Mouse (Mus musculus) brain, embryonic 18.5 days (tissue): ENCODE results near the gene Hdc.

Source experiments
- DNase-seq: peaks from one replicate; pipeline ENCODE4 v3.0.0-alpha.2; 2012; ENCODE audit warnings: low read depth, low spot score

The Hdc gene

DNA sequence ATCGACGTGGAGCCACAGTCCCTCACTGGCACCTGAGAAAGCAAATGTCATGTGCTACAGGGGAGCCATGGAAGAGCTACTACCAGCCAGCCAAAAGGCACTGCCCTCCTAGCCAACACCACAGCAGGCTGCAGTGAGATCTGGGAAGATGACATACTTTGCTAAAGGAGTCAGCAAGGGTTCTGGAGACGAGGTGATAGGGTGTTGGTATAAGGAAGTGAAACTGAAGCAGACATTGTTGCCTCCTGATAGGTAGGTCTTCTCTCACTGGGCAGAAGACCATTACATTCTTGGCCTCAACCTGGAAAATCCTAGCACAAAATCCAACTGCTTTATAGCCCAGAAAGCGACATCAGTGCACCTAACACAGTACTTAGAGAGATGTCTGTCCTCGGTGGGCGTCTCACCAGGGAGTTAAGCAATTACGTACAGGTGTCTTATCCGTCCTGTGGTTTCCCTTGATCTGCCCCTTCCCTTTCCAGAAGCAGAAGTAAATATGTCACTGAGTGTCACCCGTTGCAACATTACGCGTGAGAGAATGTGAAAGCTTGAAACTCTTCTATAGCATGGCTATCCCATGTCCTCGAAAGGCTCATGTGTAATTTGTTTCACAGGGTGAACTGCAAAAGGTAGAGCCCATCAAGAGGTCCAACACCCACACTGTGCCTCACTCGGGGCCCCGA lies 17.0 kb downstream of the Hdc start:
- DNase-seq = no peak

GRCm38 (mm10) chr2:126600533-126600932 lies 18.6 kb downstream of the Hdc start:
- no peak for DNase-seq

GRCm38 (mm10) chr2:126599005-126599404 lies 20.1 kb downstream of the Hdc start:
- no peak for DNase-seq

- no peak for DNase-seq
Measured at GRCm38 (mm10) chr2:126598359-126598758, 20.7 kb downstream of the Hdc start.

DNA sequence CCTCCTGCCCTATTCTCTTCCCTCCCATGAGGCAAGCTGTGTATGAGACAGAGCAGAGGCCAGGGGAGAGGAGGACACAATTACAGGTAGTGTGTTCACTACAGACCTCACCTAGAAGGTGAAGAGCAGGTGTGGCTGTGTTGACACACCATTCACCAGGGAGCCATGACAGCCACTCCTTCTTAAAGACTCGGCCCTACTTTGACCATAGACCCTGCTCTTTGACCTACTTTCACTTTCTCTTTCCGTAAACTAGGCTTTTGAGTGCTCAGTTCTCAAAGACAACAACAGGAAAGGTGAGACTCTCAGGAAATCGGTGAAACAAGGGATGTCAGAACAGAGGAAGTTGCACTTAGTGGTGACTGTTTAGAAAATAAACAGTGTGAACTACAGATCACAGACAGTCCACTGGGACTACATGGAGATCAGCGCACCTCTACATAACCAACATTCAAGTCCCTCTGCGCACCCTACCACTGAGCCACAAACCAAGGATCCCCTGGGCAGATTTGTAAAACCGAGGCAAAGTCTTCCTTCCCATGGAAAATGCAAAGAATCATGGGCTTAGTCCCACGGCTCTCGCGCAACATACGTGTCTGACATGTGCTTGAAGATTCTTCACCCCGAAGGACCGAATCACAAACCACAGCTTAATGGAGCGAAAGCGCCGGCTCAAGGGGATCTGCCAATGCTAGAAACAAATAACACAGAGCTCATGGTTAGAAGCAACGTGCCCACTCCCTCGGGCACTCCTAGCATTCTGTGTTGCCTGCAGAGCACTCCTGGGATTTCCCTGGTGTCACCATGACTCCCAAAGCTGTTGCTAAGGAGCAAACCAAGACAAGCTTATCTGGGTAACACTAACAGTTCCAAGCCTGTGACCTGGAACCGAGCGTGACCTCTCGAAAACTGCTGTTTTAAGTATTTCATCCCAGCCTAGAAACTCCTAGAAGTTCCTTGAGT lies 21.5 kb downstream of the Hdc start:
- no peak for DNase-seq

DNA sequence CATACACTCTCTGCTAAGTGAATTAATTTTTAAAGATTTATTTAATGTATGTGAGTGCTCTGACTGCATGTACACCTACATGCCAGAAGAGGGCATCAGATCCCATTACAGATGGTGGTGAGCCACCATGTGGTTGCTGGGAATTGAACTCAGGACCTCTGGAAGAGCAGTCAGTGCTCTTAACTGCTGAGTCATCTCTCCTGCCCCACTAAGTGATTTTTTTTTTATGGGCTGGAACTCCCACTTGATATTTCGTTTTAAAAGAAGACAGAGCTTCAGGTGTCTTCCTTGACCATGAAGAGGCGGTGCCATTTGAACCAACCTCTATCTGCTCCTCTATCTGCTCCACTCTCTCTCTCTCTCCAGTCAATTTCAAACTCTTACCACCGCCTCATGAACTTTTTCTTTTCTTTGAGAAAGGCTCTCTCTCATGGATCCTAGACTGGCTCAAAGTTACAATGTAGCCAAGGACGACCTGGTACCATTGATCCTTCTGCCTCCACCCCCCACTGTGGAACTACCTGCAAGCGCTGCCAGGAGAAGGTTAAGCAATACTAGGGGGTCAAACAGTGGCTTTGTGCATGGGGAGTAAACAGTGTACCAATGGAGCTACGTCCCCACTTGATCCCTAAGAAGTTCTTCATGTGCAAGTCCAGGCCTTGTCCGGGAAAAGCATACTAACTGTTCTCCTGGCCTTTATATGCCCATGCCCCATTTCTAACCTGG lies 22.6 kb downstream of the Hdc start:
- no peak for DNase-seq

GRCm38 (mm10) chr2:126593831-126594610 lies 25.1 kb downstream of the Hdc start:
- peak; percentile 22 for DNase-seq

GRCm38 (mm10) chr2:126591304-126591703 lies 27.8 kb downstream of the Hdc start:
- no peak for DNase-seq

DNA sequence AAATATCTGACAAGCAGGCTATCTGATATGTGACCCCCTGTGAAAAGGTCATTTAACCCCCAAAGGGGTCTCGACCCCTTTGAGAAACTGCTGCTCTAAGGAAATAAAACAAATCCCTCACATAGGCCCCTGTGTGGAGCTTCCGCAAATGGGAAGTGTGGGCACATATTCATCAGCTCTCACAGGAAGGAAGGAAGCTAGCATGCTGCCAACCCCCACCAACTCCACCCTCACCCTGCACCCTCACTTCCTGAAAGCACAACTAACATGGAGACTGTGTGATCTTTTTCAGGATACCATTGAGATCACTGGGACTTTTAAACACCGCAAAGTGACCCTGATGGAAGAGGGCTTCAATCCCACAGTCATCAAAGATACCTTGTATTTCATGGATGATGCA lies 31.6 kb downstream of the Hdc start:
- DNase-seq = no peak

DNA sequence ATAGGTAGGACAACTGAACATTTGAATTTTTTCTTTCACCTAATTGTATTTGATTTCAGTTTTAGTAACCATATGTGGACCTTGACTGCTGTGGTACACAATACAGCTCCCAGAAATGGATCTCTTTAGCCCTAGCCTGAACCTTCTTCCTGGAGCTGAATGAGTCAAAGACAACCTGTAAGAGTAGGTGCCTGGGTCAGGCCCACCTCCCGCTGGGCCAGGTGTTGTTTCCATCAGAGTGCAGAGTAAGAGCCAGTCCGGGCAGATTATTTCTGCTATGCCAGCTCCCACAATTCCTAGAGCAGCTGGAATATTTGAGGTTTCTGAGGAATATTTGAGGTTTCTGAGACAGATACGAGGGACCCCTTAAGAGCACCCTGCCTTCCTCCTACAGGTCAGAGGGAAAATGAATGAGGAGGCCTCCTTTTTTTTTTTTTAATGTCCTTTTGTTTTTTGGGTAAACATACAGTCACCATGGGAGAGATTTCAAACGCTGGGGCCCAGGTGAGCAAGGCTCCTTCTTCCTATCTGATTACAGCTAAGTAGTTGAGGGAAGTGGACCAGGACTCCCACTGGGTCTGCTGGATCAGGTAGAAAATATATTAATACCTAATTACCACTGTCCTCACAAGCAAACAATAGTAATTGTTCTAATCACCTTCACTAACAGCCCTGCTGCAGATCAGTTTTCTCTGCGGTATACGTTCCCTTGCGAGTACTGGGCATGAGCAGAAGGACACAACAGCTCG lies 34.3 kb downstream of the Hdc start:
- no peak for DNase-seq

GRCm38 (mm10) chr2:126583960-126584359 lies 35.1 kb downstream of the Hdc start:
- no peak for DNase-seq

DNA sequence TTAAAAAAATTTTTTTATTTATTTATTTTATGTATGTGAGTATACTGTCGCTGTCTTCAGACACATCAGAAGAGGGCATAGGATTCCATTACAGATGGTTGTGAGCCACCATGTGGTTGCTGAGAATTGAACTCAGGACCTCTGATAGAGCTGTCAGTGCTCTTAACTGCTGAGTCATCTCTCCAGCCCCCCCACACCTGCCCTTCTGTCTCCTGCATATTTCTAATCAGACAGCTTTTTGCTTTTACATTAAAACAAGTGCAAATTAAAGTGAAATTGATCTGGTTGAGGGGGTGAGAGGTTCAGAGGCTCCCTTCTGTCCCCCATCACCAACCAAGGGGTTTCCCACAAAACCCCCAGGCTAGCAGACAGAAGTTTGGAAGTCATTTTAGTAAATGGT lies 39.8 kb downstream of the Hdc start:
- DNase-seq = no peak

GRCm38 (mm10) chr2:126577362-126577761 lies 41.7 kb downstream of the Hdc start:
- no peak for DNase-seq

GRCm38 (mm10) chr2:126575391-126576176 lies 43.5 kb downstream of the Hdc start:
- DNase-seq = no peak

DNA sequence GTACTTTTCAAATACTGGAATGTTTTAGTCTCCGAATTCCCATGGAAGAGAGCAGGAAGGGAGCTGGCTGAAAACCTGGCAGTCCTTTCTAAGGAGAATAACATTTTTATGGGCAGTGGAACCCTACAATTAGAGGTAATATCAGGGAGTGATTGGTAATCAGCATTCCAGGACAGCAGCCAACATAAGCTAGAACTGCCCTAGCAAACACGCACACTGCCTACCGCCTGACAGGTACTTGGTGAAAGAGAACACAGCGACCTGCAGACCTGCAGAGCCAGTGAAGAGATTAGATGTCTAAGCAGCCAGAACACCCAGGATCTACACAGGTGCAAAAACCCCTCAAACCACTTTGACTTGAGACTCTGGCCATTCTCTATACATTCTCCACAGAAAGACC lies 46.4 kb downstream of the Hdc start:
- DNase-seq = no peak

- DNase-seq = no peak
Measured at GRCm38 (mm10) chr2:126572163-126572562, 46.9 kb downstream of the Hdc start.

- no peak for DNase-seq
Measured at GRCm38 (mm10) chr2:126563411-126564105, 55.5 kb downstream of the Hdc start.

GRCm38 (mm10) chr2:126560094-126560493 lies 59.0 kb downstream of the Hdc start:
- DNase-seq = no peak

DNA sequence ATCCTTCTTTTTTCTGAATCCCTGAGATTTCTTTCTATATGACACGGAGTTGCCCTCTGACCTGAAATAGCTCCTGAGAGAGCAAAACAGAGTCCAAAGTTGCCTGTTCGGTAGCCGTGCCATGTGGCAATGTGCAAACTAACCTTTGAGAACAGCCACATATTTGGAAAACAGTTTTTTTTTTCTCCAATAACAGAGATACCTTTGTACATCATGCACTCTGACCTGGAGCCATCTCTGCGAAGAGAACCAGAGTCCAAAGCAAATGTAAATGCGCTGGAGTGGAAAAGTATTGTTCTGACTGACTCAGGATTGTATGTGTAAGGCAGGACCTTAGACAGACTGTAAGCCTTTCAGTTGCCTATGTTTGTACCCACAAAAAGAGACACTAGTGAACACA lies 63.6 kb downstream of the Hdc start:
- DNase-seq = no peak
